Mouse (Mus musculus) heart, adult 9 months (tissue): ENCODE data around the gene Ipo5.

Source experiments
- DNase-seq, 2 experiments: peaks; one replicate each; pipeline ENCODE4 v3.0.0; 2022; ENCODE audit warnings: low spot score in 2 of 2

Gene Ipo5

DNA sequence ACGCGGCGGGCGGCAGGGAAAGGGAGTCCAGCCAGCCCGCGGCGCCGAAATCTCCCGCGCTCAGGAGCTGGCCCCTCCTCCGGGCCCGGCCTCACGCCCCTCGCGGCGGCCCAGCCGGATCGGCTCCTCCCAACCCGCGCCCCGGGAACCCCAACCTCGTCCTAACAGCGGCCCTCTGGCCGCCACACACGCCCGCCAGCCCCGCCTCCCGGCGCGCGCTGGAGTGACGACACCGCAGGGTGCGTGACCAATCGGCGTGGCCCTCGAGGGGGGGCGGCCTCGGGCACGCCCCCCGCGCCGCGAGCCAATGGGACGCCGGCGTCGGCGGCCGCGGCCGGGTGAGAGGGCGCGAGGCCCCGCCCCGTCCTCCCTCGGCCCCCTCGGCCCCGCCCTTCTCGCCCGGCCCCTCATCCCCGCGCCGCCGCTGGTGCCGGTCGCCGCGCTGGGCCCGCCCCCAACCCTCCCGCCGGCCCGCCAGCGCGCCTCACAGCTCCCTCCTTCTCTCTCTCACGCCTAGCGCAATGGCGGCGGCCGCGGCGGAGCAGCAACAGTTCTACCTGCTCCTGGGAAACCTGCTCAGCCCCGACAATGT lies at the start of gene Ipo5:
TSS of gene Ipo5 (plus strand) at position 492 of the 592 bp plus-strand sequence.
- DNase-seq, result peak; percentile 95

DNA sequence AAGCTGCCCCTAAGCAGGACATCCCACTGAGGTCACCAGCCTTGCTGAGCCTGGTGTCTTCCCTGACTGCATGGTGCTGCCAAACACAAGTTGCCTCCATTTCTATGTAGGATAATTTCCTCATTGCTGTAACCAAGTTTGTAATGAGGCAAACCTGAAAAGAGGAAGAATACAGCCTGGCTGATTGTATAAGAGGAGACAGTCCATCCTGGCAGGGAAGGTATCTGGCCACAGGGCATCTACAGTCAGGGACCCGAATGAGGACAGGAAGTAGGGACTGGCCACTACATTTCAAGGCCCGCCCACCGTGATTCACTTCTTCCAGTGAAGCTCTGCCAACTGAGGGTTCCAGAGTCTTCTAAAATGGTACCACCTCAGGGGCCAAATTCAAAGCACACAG lies 47.8 kb upstream of the Ipo5 start:
- DNase-seq, result no peak

DNA sequence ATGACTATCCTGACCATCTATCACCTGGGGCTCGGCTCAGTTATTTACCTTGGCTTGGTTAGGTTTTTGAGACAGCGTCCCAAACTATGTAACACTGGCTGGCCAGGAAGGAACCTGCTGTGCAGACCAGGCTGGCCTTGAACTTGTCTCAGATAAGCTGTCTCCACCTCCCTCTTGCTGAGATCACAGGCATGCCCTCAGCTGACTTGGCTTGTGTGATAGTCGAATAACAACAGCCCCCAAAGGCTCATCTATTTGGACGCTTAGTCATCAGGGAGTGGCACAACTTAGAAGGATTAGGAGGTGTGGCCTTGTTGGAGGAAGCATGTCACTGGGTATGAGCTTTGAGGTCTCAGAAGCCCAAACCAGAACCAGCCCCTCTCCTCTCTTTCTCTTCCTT lies 46.1 kb upstream of the Ipo5 start:
- DNase-seq, result no peak

DNA sequence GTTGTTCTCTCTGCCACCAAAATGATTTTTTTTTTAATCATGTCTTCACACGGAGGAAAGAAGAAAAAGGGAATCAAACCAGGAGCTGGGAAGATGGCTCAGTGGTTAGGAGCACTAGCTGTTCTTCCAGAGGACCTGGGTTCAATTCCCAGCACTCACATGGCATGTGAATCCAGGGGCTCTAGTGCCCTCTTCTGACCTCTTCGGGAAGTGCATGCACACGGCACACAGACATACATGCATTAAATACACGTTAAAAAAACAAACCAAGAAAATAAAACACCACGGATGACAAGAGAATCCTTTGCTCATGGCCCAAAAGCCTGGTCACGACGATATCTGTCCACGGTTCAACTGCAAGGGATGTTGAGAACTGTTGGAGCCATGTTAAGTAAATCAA lies 44.5 kb upstream of the Ipo5 start:
- no peak for DNase-seq

DNA sequence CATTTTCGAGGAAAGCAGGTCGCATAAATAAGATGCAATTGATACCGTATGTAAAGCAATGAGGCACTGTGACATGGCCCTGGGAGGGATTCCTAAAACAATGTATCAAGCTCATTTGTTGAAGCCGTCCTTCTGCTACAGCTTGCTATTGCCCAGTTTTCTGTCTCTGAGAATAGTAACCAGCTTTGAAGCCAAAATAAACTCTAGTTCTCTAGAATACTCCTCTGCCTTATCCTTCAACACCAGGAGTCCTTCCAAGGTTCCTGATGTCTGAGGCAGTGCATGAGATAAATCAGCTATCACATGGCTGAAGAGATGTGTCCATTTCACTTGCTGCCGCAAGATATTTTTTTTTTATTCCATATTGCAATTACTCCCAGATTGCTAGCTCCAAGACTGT lies 43.9 kb upstream of the Ipo5 start:
- DNase-seq, result peak; percentile 24 to 28

DNA sequence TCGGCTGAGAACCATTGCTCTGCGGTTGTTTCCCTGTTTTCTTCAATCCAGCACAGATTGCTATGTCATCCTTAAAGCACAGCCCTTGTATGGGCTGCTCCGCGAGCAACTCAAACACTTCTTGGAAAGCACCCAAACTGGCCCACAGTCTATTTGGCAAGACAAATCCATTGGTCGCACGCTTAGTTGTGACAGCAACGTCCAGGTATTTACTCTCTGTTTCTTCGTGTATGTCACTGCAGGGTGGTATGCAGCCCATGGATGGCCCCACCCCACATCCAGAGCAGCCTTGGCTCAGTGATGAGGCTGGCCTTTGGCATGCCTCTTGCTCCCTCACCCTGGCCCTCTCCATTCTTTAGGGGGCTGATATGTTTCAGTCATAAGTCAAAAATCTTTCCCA lies 42.5 kb upstream of the Ipo5 start:
- peak; percentile 30 to 62 for DNase-seq

DNA sequence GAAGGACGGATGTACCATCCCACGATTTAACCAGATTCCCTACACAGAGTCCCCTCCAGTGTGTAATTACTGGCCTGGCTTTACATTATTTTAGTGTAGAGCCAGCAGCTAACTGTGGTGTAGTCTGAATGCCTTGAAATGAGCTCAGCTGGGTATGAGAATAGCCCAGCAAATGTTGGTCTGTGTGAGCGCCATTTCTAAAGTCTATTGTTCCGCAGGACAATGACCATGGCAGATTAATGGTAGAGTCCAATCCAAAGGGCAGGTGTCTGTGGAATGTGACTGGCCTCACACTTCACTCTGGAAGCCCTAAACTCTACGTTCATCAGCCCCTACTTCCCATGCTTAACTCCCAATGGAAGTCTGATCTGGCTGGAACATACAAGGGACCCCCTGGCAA lies 40.3 kb upstream of the Ipo5 start:
- no peak for DNase-seq

DNA sequence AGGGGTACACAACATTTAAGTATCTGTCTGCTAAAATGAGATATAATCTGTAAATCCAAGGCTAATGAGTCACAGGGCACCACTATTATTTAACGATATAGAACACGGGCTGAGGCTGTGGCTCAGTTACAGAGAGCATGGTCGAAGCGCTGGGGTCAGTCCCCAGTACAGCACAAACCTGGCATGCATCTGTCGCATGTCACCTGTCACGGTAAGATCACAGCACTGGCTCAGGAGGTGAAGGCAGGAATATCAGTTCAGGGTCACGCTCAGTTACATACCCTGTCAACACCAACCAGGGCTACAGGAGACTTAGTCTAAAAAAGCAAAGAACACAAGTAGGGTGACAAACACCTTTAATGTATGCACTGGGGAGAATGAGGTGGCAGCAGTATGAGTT lies 36.6 kb upstream of the Ipo5 start:
- DNase-seq, result no peak

DNA sequence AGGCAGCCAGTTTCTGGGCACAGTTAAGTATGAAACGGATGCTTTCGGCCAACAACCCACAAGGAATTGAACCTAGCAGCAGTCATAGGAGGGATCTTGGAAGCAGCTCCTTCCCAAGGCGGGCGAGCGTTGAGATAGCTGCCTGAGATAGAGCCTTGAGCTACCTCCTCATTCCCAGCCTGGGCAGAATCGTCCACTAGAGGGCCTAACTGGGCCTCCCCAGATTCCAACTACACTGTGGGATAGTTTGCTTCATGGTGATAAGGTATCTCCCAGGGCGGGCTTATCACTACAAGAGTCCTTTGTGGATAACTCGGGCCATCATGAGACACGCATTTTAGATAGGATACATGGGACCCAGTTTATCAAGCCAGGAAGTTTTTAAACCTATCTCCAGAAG lies 35.9 kb upstream of the Ipo5 start:
- no peak for DNase-seq

DNA sequence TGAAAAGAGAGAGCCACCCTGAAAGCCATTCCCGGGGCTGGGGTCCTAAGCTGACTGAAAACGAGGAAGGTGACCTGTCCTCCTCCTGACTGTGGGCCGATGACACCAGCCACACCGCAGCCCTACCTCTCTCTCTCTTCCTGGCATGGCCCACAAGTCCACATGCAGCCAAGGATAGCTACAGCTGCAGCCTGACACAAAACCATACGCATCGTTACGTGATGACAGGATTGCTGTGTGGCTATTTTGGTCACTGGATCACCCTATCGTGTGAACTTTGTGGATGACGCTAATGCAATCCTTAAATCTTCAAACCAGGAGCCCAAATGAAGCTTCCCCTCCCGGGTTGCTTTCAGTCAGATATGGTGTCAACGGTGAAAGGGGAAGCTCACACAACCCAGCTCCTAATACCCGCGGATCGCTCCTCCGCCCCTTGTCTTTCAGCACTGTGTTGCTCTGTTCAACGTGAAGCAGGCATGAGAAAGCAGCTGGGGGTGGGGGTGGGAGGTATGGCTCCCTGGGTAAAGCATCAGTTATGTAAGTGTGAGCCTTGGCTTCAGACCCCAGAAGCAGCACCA lies 35.1 kb upstream of the Ipo5 start:
- DNase-seq, result peak; percentile 18 to 26

DNA sequence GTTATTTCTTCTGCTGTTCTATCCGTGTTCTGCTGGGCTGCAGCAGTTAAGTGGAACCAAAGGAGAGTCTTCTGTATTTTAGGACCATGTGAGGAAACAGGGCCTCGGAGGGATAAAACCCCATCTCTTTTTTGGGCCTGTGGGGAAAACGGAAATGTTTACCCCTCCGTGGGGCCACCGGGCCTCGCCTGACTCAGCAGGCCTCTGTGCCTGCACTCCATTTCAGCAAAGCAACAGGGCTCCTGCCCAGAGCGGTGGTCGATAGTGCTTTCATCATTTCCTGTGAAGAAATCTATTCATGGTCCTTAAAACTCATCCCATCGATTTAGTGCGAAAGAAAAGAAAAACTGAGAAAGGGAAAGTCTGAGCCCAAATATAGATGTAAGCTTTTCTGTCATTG lies 33.9 kb upstream of the Ipo5 start:
- DNase-seq, result no peak

DNA sequence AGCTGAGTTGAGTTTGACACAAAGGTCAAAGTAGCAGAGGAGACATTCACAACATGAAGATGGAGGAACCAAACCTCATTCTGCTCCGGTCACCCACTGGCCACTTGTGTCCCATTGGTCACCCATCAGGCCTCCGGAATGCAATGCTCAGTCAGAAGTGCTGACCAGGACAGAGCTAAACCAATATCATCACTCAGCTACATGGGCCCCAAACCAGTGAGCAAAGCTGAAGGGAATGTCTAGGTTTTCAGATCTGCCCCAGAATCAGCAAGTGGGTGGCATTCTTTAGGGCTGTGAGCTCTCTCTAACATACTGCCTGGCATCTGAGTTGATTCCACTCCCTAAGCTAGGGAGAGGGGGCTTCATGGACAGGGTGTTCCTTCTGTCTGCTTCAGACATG lies 32.0 kb upstream of the Ipo5 start:
- DNase-seq, result no peak

DNA sequence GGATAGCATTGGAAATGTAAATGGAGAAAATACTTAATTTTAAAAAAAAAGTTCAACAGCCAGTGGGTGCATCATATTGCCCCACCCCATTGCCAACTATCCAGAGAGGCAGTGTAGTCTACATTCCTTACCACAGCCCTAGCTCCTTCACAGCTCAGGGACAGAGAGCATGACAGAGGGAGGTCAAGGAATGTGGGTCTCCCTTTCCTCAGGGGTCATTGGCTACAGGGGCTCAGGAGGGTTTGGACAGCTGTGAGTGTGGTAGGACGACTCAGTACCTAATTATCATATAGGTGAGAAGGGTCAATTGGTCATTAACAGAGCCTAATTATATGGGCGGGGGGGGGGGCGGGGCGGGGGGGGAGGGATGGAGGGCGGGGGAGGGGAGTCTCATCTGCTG lies 30.4 kb upstream of the Ipo5 start:
- DNase-seq, result no peak

DNA sequence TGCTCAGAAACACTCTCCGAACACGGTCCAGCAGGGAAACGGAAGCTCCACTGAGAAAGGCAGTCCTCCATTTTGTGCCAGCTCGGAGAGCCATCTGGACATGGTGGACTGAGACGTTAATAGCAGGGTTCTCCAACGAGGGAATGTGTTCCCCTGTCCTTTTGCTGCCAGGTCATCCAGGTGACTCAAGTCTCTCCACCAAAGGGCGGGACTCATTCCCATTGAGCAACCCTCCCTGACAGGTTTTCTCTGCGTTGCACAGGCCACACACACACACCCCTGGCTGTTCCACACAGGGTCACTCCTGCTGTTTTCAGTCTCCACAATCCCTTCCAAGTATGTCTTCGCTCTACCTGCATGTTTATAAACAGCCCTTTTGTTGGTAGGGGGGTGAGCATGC lies 30.0 kb upstream of the Ipo5 start:
- no peak for DNase-seq

DNA sequence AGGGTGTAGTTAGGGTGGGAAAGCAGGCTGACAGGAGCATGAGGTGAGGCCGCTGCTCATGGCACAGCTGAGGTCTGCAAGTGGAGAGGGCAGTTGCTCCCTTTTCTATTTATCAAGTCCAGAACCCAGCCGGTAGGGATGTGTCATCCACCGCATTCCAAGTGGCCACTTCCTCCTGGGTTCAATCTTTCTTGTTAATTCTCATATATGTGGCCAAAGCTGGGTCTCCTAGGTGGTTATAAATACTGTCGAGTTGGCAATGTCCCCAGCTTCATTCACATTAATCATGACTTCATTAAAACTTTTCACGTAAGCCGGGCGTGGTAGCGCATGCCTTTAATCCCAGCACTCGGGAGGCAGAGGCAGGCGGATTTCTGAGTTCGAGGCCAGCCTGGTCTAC lies 22.3 kb upstream of the Ipo5 start:
- DNase-seq, result no peak

DNA sequence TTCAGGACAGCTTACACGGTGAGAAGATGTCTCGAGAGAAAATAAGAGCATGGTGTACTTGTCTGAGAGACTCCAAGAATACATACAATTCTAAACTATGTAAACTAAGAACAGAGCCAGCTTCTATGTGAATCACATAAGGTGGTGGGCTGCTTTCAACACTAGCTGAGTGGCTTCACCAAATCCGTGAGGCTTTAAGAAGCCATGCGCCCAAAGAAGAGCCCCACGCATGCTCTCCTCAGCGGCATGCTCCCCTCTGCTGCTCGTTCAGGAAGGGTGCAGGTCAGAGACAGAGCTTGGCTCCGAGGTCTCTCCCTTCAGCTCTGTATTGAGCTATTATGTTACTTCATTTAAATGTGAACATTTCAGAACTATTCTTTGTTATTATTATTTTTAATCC lies 18.7 kb upstream of the Ipo5 start:
- DNase-seq, result no peak

DNA sequence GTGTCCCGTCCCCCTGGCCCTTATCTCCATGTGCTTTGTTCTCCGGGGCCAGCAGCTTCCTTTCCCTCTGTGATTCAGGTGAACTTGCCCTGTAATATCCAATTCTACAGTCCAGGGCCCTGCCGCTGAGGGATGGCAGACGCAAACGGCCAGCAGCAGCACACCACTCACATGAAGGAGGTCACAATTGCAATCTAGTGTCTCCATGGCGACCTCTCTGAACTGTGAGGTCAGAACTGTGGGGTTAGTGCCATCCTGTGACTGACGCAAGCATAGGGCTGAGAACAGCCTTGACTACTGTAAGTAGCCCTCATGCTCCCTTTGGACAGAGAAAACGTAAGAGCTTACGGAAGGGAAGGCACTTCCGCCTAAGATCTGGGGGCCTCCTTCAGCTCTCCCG lies 14.4 kb upstream of the Ipo5 start:
- no peak for DNase-seq

DNA sequence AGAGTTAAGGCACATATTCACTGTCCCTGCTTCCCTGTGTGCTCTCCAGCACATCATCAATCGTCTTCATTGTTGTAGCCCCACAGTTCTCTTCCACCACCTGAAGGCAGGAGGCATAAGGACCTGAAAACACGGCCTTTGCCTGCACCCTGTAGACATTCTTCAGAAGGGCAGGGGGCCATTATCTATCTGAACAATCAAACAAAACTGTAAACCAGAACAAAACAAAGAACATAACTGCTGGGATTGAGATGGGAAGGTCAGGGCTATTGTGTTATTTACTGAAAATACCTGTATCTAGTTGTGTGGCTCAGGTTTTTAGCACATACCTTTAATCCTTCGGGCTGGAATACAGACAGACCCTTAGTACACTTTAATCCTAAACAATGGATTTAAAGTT lies 12.1 kb upstream of the Ipo5 start:
- DNase-seq, result no peak

DNA sequence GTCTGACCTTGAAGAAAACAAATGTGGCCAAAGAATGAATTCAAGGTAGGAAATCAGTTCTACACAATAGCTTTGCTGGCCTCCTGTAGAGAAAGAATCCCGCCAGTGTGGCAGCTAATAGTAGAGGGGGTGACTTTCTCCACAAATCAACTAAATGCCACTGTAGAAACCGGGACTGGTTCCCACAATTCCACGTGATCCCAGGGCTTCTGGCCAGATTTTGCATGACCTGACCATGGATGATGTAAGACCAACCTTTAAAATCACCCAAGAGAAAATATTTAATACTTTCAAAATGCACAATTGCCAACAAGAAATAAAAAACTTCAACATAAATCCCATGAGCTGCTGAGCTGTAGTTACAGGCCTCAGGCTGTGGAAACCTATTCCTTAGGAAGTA lies 1.6 kb upstream of the Ipo5 start:
- DNase-seq, result peak in 1 of 2 experiments; percentile 27

DNA sequence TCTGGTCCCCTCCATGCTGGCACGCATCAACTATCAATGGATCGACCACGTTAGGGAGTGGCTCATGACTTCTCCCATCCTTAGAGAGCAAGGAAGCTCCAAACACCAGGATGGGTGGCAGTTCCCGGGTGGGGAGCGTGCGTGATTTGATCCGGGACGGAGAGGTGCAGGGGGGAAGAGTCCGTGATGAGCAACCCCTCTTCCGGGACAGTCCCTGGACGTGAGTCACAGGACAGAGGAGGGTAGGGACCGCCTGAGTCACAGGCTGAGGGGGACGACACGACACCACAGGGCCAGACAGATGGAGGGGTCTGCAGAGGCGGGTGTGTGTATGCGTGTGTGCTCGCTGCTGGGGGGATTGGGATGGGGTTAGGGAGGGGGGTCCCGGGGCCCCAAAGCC lies 704 bp upstream of the Ipo5 start:
- DNase-seq, result no peak

DNA sequence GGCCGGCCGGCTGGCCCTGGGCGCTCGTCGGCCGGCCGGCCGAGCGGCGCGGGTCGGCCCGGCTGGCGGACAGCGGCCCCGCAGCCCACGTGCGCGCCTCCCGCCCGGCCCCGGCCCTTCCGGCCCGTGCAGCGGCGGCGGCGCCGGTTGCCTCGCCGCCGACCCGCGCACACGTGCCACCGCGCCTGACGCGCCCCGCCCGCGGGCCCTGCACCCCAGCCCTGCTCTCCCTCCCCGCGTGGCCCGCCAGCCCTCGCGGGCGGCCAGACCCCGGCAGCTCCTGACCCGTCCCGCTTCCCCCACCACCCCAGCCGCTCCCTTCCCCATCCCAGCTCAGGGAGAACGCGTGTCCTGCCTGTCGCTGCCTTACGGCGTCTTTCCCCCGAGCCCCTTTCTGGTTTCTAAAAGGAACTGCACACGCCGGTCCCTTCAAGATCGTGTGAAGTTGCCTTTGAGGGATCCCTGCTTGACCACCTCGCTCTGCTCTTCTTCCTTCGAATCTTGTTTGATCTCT lies 421 bp downstream of the Ipo5 start:
- DNase-seq, result peak; percentile 18 to 40

DNA sequence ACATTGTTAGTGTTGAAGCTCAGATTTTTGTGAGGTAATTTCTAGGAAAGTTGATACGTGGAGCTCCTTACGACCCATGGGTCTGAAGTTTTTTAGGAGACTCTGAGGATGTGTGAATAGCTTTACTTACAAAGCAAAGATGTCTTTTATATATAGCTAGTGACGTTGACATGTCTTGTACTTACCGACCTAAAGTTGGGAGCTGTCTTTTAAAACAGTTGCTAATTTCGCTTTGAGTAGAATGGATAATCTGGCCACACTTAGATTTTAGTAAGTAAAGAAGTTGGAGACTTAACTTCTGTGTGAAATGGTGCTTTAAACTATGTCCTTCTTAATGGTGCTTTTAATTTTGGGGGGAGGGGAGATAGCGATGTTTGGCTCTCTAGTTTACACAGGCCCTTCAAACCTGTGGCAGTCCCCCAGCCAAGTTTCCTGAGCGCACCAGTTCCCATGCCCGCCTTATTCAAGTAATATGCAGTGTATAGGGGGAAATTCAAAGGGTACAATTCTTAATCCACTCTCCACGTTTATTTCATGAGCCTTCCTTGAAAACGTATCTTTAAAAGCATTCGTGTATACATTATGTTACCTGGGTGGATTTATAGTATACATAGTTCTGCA lies 1.2 kb downstream of the Ipo5 start:
- DNase-seq, result no peak

DNA sequence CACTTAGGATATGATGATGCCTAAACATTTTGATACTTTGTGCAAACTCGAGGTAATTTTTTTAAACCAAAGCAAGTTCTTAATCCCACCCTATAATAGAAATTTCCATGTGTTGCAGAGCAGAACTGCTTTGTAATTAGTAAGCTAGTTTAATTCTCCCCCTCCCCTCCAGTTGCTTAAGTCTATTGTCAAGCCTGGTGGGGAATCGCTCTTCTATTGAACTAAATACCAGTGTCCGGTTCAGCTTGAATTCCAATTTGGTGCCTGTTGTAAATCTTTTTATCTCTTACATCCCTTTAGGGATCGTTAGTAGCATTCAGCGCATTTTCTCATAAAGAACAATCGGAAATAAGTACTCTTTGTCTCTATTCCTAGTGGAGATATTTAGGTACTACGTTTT lies 1.9 kb downstream of the Ipo5 start:
- no peak for DNase-seq

DNA sequence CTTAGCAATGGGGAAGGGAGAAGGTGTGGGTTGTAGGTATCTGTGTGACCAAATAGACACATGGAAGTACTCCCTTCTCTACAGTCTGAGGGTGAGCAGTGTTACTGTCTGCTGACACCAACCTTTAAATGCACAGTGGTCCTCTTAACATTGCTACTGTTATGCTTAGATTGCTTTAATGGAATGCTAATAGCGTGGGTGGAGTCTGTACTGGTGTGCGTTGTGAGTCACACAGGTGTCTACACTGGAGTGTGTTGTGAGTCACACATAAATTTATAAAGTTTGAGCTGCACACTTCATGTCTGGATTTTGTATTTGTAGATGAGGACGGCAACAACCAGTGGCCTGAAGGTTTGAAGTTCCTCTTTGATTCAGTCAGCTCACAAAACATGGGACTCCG lies 10.8 kb downstream of the Ipo5 start:
- no peak for DNase-seq
